Mouse (Mus musculus) liver, adult 2 months (tissue): ENCODE results near the gene Scn8a. TPM values are rescaled to one million over a fixed set of nuclear protein-coding genes. Genes with fewer than 3 reads are reported as not detected.

Experiments
- DNase-seq: peaks from one replicate; pipeline ENCODE4 v3.0.0-alpha.2; 2011; ENCODE audit warnings: low read depth, low spot score; ENCODE audit errors: extremely low read depth
- H3K27ac ChIP-seq: fragments of 200-500 bp; replicated peaks from 2 replicates; pipeline ENCODE4 v1.5.1; 2012; ENCODE audit warnings: low read depth, mild to moderate bottlenecking, control low read depth, inconsistent platforms, low read length; ENCODE audit not compliant: insufficient read depth
- H3K27me3 ChIP-seq: fragments of 200-500 bp; 2 replicates; pipeline ENCODE4 v1.6.1; 2012; ENCODE audit warnings: mild to moderate bottlenecking, moderate library complexity, low read length, inconsistent platforms; ENCODE audit not compliant: control insufficient read depth, insufficient read depth
- H3K36me3 ChIP-seq: fragments of 200-500 bp; 2 replicates; pipeline ENCODE4 v1.6.1; 2012; ENCODE audit warnings: low read length, inconsistent platforms; ENCODE audit not compliant: control insufficient read depth, insufficient read depth
- H3K4me1 ChIP-seq: fragments of 200-500 bp; 2 replicates; pipeline ENCODE4 v1.6.1; 2011; ENCODE audit warnings: low read length; ENCODE audit not compliant: control insufficient read depth, insufficient read depth
- H3K4me3 ChIP-seq: fragments of 200-500 bp; 2 replicates; pipeline ENCODE4 v1.5.1; 2011; ENCODE audit warnings: low read depth, mild to moderate bottlenecking, control low read depth, low read length, moderate library complexity; ENCODE audit not compliant: insufficient read depth
- H3K79me2 ChIP-seq: fragments of 200-500 bp; 2 replicates; pipeline ENCODE4 v1.6.1; 2012; ENCODE audit warnings: inconsistent platforms, mild to moderate bottlenecking, low read length, moderate library complexity; ENCODE audit not compliant: control insufficient read depth, insufficient read depth
- H3K9ac ChIP-seq: fragments of 200-500 bp; 2 replicates; pipeline ENCODE4 v1.6.1; 2012; ENCODE audit warnings: low read depth, mild to moderate bottlenecking, control low read depth, inconsistent platforms, low read length
- CTCF ChIP-seq: fragments of 200-500 bp; IDR thresholded peaks from 2 replicates; pipeline ENCODE4 v1.5.1; 2011; ENCODE audit warnings: low read depth, low read length, control low read depth
- POLR2A ChIP-seq: fragments of 200-500 bp; IDR thresholded peaks from 2 replicates; pipeline ENCODE4 v1.6.1; 2011; ENCODE audit warnings: low read length, control low read depth; ENCODE audit not compliant: insufficient read depth; ENCODE audit errors: extremely low read depth
- WGBS: fragments of 180-500 bp; shearing (Covaris S2); methylation state at CpG from one replicate; pipeline ENCODE4 v1.1.7; 2018; 5-methylcytosine and 5-hydroxymethylcytosine counted together
- polyA plus RNA-seq: library from polyadenylated mRNA; depleted of rRNA; stranded (reverse); fragments of >200 nt; gene quantifications from 2 replicates; pipeline ENCODE4 v1.2.3, GENCODE M21; 2012
- total RNA-seq: library from RNA; depleted of rRNA; stranded (reverse); fragments of >200 nt; gene quantifications from 2 replicates; pipeline ENCODE4 v1.2.3, GENCODE M21; 2014

The Scn8a gene
- total and polyA plus RNA-seq, 2 experiments, result 0.07 to 1.4 TPM

- no peak for TF ChIP-seq POLR2A
- TF ChIP-seq CTCF, result no peak
- Histone ChIP-seq H3K36me3 (peaks cover 5% of the 10 kb centered on the region), H3K79me2 (no peaks in the 10 kb centered on the region; the same call in 1 of the 2 replicates), H3K4me3 (no peak overlapping the region), H3K9ac (no peak overlapping the region), H3K4me1 (no peaks in the 10 kb centered on the region), H3K27ac (no peak overlapping the region), H3K27me3 (no peaks in the 10 kb centered on the region)
- no peak for DNase-seq
- WGBS, result 89% methylated on average over 120 of the region's 120 CpGs
Observed at GRCm38 (mm10) chr15:101052560-101053501, 183.2 kb downstream of the Scn8a start.

GRCm38 (mm10) chr15:101053832-101054459, 184.3 kb downstream of the Scn8a start:
- peaks cover 5% of the 10 kb centered on the region for H3K36me3 ChIP-seq
- H3K4me1 ChIP-seq, result no peaks in the 10 kb centered on the region
- WGBS, result 86% methylated on average over 65 of the region's 65 CpGs
- no peak overlapping the region for H3K27ac ChIP-seq
- no peak for DNase-seq
- no peaks in the 10 kb centered on the region; the same call in 1 of the 2 replicates for H3K79me2 ChIP-seq
- no peak overlapping the region for H3K4me3 ChIP-seq
- TF ChIP-seq POLR2A, result no peak
- no peak for TF ChIP-seq CTCF
- no peak overlapping the region for H3K9ac ChIP-seq
- H3K27me3 ChIP-seq, result no peaks in the 10 kb centered on the region

- peaks cover 5% of the 10 kb centered on the region for H3K36me3 ChIP-seq
- H3K4me1 ChIP-seq, result no peaks in the 10 kb centered on the region
- no peak overlapping the region for H3K27ac ChIP-seq
- no peak overlapping the region for H3K4me3 ChIP-seq
- no peaks in the 10 kb centered on the region; the same call in 1 of the 2 replicates for H3K79me2 ChIP-seq
- H3K9ac ChIP-seq, result no peak overlapping the region
- no peak for TF ChIP-seq CTCF
- no peak for TF ChIP-seq POLR2A
- DNase-seq, result no peak
- 95% methylated on average over 10 of the region's 10 CpGs for WGBS
- H3K27me3 ChIP-seq, result no peaks in the 10 kb centered on the region
Observed at GRCm38 (mm10) chr15:101054541-101054940, 184.9 kb downstream of the Scn8a start.

- WGBS, result 73% methylated on average over 10 of the region's 10 CpGs
- Histone ChIP-seq H3K9ac (no peak overlapping the region), H3K4me3 (no peak overlapping the region), H3K36me3 (peaks cover 5% of the 10 kb centered on the region), H3K27me3 (no peaks in the 10 kb centered on the region), H3K4me1 (no peaks in the 10 kb centered on the region), H3K27ac (no peak overlapping the region), H3K79me2 (no peaks in the 10 kb centered on the region; the same call in 1 of the 2 replicates)
- no peak for DNase-seq
- TF ChIP-seq POLR2A (no peak), CTCF (peak; percentile 32)
Observed at GRCm38 (mm10) chr15:101056225-101056624, 186.6 kb downstream of the Scn8a start.

GRCm38 (mm10) chr15:101059570-101060279, 190.1 kb downstream of the Scn8a start:
- no peak for DNase-seq
- Histone ChIP-seq H3K36me3 (no peaks in the 10 kb centered on the region), H3K4me3 (no peak overlapping the region), H3K27ac (no peak overlapping the region), H3K27me3 (no peaks in the 10 kb centered on the region), H3K79me2 (peaks cover 8% of the 10 kb centered on the region), H3K4me1 (no peaks in the 10 kb centered on the region), H3K9ac (no peak overlapping the region)
- WGBS, result 70% methylated on average over 9 of the region's 9 CpGs
- no peak for TF ChIP-seq CTCF
- TF ChIP-seq POLR2A, result no peak
